11 mouse cellular contexts compared by ENCODE assay signal in genomic region chr5:65761921-65762320, GRCm38 (mm10). TPM values are rescaled to one million over a fixed set of nuclear protein-coding genes. Genes with fewer than 3 reads are reported as not detected.
DNase-seq lines count a peak whose midpoint lies in the region; ATAC-seq and TF ChIP-seq lines count a peak whose summit lies in the region.
"Had no signal": no experiment of that assay in that cellular context is flagged by ENCODE, and none has a peak within 500 bp of the region (broad histone marks: within the 10 kb centered on the region; RNA-seq: fewer than 3 reads in every experiment).

No protein-coding gene starts in this region.

- no peak overlapping the region; the same call in 1 of the 2 replicates for H3K9ac ChIP-seq in kidney, embryonic 16.5 days (replicated peaks; ENCODE audit: low read length)
- H3K9ac ChIP-seq in forebrain, postnatal 0 days, result no peak overlapping the region
- H3K9ac ChIP-seq in midbrain, embryonic 14.5 days (replicated peaks; ENCODE audit: low read length), result no peak overlapping the region

- intact Hi-C loops in left cerebral cortex, adult 2 months (cut with DNase I), result loop anchor here (2.0 to 5.0 kb wide), 4 partner anchors 37 to 225 kb away; partner anchors contain the start of genes Smim14 and Ube2k

- H3K27ac ChIP-seq in kidney, embryonic 16.5 days (ENCODE audit: low read length), result no peak overlapping the region
- no peak overlapping the region for H3K27ac ChIP-seq in forebrain, postnatal 0 days (ENCODE audit: low read depth, low read length)
- no peak overlapping the region; the same call in 1 of the 2 replicates for H3K27ac ChIP-seq in midbrain, embryonic 14.5 days (replicated peaks; ENCODE audit: low read depth, low read length)
- H3K27ac ChIP-seq in left cerebral cortex, adult 2 months, result no peak overlapping the region

- peaks cover 11% of the 10 kb centered on the region for H3K4me1 ChIP-seq in kidney, embryonic 16.5 days (ENCODE audit: insufficient read depth, low read length)
- H3K4me1 ChIP-seq in forebrain, postnatal 0 days (ENCODE audit: insufficient read depth), result no peaks in the 10 kb centered on the region
- peaks cover 13% of the 10 kb centered on the region; the same call in 1 of the 2 replicates for H3K4me1 ChIP-seq in midbrain, embryonic 14.5 days (ENCODE audit: control insufficient read depth, insufficient read depth, low read length)

- ATAC-seq in kidney, embryonic 16.5 days (ENCODE audit: low FRiP score, low TSS enrichment), result no peak
- ATAC-seq in forebrain, postnatal 0 days, result no peak
- no peak for ATAC-seq in midbrain, embryonic 14.5 days (ENCODE audit: low FRiP score, low TSS enrichment)

- H3K4me3 ChIP-seq in kidney, embryonic 16.5 days (ENCODE audit: low read length), result no peak overlapping the region
- H3K4me3 ChIP-seq in forebrain, postnatal 0 days (ENCODE audit: low read depth, low read length), result no peak overlapping the region
- H3K4me3 ChIP-seq in midbrain, embryonic 14.5 days (replicated peaks; ENCODE audit: low read depth, low read length), result no peak overlapping the region
- no peak overlapping the region for H3K4me3 ChIP-seq in left cerebral cortex, adult 2 months

- no peak for TF ChIP-seq CTCF in forebrain, postnatal 0 days (IDR thresholded peaks at IDR 0.05; ENCODE audit: low read depth)
- no peak for TF ChIP-seq CTCF in left cerebral cortex, adult 2 months (IDR thresholded peaks at IDR 0.05)

- H3K9me3 ChIP-seq in kidney, embryonic 16.5 days (ENCODE audit: low read length), result no peaks in the 10 kb centered on the region
- H3K9me3 ChIP-seq in forebrain, postnatal 0 days (ENCODE audit: low read length), result no peaks in the 10 kb centered on the region
- no peaks in the 10 kb centered on the region for H3K9me3 ChIP-seq in midbrain, embryonic 14.5 days (ENCODE audit: control insufficient read depth, low read length)

- peak overlapping the region; percentile 23; the same call in 1 of the 2 replicates for H3K4me2 ChIP-seq in kidney, embryonic 16.5 days (replicated peaks; ENCODE audit: low read depth, low read length)
- H3K4me2 ChIP-seq in forebrain, postnatal 0 days (ENCODE audit: low read depth), result no peak overlapping the region
- H3K4me2 ChIP-seq in midbrain, embryonic 14.5 days (ENCODE audit: low read length), result peak overlapping the region; percentile 18

- no peak for DNase-seq in kidney, adult 18-20 months
- DNase-seq in c-Kit-positive CD71-positive TER-119-negative erythroid progenitor cells, embryonic 14.5 days (ENCODE audit: low read depth), result peak; percentile 55
- peak; percentile 54 for DNase-seq in forebrain, postnatal 0 days
- peak; percentile 79 for DNase-seq in midbrain, embryonic 14.5 days
- DNase-seq in cerebellum, postnatal 10 days, result no peak
- DNase-seq in right cerebral cortex, postnatal 25 days, result no peak
- no peak for DNase-seq in left cerebral cortex, adult 2 months (ENCODE audit: extremely low spot score in 1 of 2, low spot score in 2 of 2)
- DNase-seq: cerebellum, adult 11-12 months; gastrocnemius, adult 2 months; thymus, adult 18-20 months had no signal

- H3K27me3 ChIP-seq in kidney, embryonic 16.5 days (ENCODE audit: insufficient read depth, low read length), result no peaks in the 10 kb centered on the region
- H3K27me3 ChIP-seq in forebrain, postnatal 0 days (ENCODE audit: insufficient read depth, low read length), result no peaks in the 10 kb centered on the region
- no peaks in the 10 kb centered on the region for H3K27me3 ChIP-seq in midbrain, embryonic 14.5 days (ENCODE audit: control insufficient read depth, insufficient read depth, low read length)

- no peaks in the 10 kb centered on the region for H3K36me3 ChIP-seq in kidney, embryonic 16.5 days (ENCODE audit: insufficient read depth, low read length)
- no peaks in the 10 kb centered on the region for H3K36me3 ChIP-seq in forebrain, postnatal 0 days (ENCODE audit: insufficient read depth)
- H3K36me3 ChIP-seq in midbrain, embryonic 14.5 days (ENCODE audit: control insufficient read depth, insufficient read depth, low read length), result no peaks in the 10 kb centered on the region

RNA-seq across cellular contexts. Expression of gene N4bp2, which starts 1.4 kb away (rescaled TPM):
- 18.8 and 24.3 TPM in 2 replicates for polyA plus RNA-seq in kidney, embryonic 16.5 days (2015; fragmentation: Nextera tagmentation; extraction: Ambion mirVana)
- total RNA-seq in forebrain, postnatal 0 days (2014; rRNA removed), result 27.4 and 37.7 TPM in 2 replicates
- 5.5 and 8.6 TPM in 2 replicates for polyA plus RNA-seq in forebrain, postnatal 0 days (2015; fragmentation: Nextera tagmentation; extraction: Ambion mirVana)
- 26.1 and 32.6 TPM in 2 replicates for polyA plus RNA-seq in midbrain, embryonic 14.5 days (2014; fragmentation: Nextera tagmentation; extraction: Ambion mirVana)
- total RNA-seq in left cerebral cortex, adult 2 months (2021), result 1 to 10 TPM; 6.4 to 7.7 TPM

Comparison
In these comparisons a context has a peak if more than half of its experiments do, and no peak if none do; other contexts are left out.
1. DNase-seq: peak in c-Kit-positive CD71-positive TER-119-negative erythroid progenitor cells, embryonic 14.5 days (single experiment), forebrain, postnatal 0 days (single experiment) and midbrain, embryonic 14.5 days (single experiment); none in kidney, adult 18-20 months (single experiment), cerebellum, postnatal 10 days (0 of 2), right cerebral cortex, postnatal 25 days (single experiment) and left cerebral cortex, adult 2 months (0 of 2).